Mouse (Mus musculus) effector memory CD4-positive, alpha-beta T cell, adult 7 months (primary cell): ENCODE measurements around the gene Btbd35f9. TPM values are rescaled to one million over a fixed set of nuclear protein-coding genes. Genes with fewer than 3 reads are reported as not detected.

Experiments used
- polyA plus RNA-seq: library from polyadenylated mRNA; unstranded; fragments of 100-300 nt; shearing (Covaris generic); gene quantifications from one replicate; pipeline ENCODE4 v1.2.1, GENCODE M21; 2017

Btbd35f9 gene
- not detected for polyA plus RNA-seq

GRCm38 (mm10) chrX:34161399-34161798 lies at the start of gene Btbd35f9:
Btbd35f9 (minus strand) TSS chrX:34161499.

Other genes with a start within 250 kb of the Btbd35f9 start
- gene Btbd35f6, start 205.0 kb downstream of the Btbd35f9 start, polyA plus RNA-seq: not detected
- not detected for gene Gm21870, start 174.7 kb downstream of the Btbd35f9 start, polyA plus RNA-seq
- gene Spin2g, start 77.2 kb upstream of the Btbd35f9 start, polyA plus RNA-seq: not detected